Mouse (Mus musculus) lung, adult 2 months (tissue): ENCODE measurements around the gene Txnrd3.

Source experiments
- CTCF ChIP-seq: fragments of 200-500 bp; IDR thresholded peaks from 2 replicates; pipeline ENCODE4 v1.5.1; 2011; ENCODE audit warnings: mild to moderate bottlenecking, low read length, control low read depth; ENCODE audit not compliant: insufficient read depth
- POLR2A ChIP-seq: fragments of 200-500 bp; IDR thresholded peaks from 2 replicates; pipeline ENCODE4 v1.6.1; 2011; ENCODE audit warnings: low read depth, mild to moderate bottlenecking, control low read depth, low read length, borderline replicate concordance; ENCODE audit errors: extremely low read depth

DNA sequence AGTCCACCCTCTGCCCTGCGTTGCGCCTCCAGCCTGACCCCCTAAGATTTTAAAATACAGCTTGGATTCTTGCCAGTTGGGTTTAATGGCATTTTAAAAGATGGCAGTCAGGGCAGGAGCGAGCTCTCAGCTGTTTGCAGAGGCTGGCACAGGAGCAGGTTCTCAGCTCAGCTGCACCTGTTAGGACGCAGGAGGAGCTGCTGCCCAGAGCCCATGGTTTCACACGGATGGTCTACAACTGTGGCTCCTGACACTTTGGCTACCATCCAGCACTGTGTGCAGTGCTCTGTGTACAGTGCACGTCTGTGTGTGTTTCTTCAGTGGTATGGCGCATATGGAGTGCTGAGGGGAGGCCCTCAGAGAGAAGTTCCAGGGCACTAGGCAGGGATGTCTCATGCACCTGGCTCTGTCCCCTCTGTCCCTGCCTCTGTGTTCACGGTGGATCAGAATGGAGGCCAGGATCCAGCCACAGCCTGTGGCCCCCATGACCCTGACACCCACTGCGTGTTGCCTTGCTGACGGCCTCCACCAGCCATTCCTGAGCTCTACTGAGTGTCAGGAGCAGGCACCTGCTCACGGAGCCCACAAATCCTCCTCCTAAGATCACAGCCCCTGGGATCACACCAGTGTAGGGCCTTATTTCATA is 29.5 kb downstream of the Txnrd3 start:
- TF ChIP-seq POLR2A (no peak), CTCF (no peak)
